Mouse (Mus musculus): ENCODE data around the gene Pdpr. TPM values are rescaled to one million over a fixed set of nuclear protein-coding genes. Genes with fewer than 3 reads are reported as not detected.

Gene Pdpr
- polyA plus RNA-seq, 1 experiment from 2014 or later: 11.5 TPM

Other genes with a start within 250 kb of the Pdpr start
- gene Cog4, start 248.0 kb upstream of the Pdpr start, polyA plus RNA-seq (2015; fragmentation: Nextera tagmentation; extraction: Ambion mirVana): 61.4 and 62.1 TPM in 2 replicates
- 136 and 153 TPM in 2 replicates for gene Sf3b3, start 247.8 kb upstream of the Pdpr start, polyA plus RNA-seq (2015; fragmentation: Nextera tagmentation; extraction: Ambion mirVana)
- 8.8 and 10.3 TPM in 2 replicates for gene Fuk, start 192.1 kb upstream of the Pdpr start, polyA plus RNA-seq (2015; fragmentation: Nextera tagmentation; extraction: Ambion mirVana)
- 17.1 and 18.1 TPM in 2 replicates for gene St3gal2, start 174.7 kb upstream of the Pdpr start, polyA plus RNA-seq (2015; fragmentation: Nextera tagmentation; extraction: Ambion mirVana)
- 14.0 and 14.7 TPM in 2 replicates for gene Ddx19a, start 96.8 kb upstream of the Pdpr start, polyA plus RNA-seq (2015; fragmentation: Nextera tagmentation; extraction: Ambion mirVana)
- 8.4 and 9.9 TPM in 2 replicates for gene Ddx19b, start 62.9 kb upstream of the Pdpr start, polyA plus RNA-seq (2015; fragmentation: Nextera tagmentation; extraction: Ambion mirVana)
- 62.6 and 69.7 TPM in 2 replicates for gene Aars, start 61.5 kb upstream of the Pdpr start, polyA plus RNA-seq (2015; fragmentation: Nextera tagmentation; extraction: Ambion mirVana)
- not detected in 2 replicates for gene Exosc6, start 38.3 kb upstream of the Pdpr start, polyA plus RNA-seq (2015; fragmentation: Nextera tagmentation; extraction: Ambion mirVana)
- 0.15 and 0.22 TPM in 2 replicates for gene Clec18a, start 2.2 kb upstream of the Pdpr start, polyA plus RNA-seq (2015; fragmentation: Nextera tagmentation; extraction: Ambion mirVana)
- 57.0 and 61.3 TPM in 2 replicates for gene Glg1, start 164.6 kb downstream of the Pdpr start, polyA plus RNA-seq (2015; fragmentation: Nextera tagmentation; extraction: Ambion mirVana)
- gene Rfwd3, start 205.6 kb downstream of the Pdpr start, polyA plus RNA-seq (2015; fragmentation: Nextera tagmentation; extraction: Ambion mirVana): 47.9 and 52.6 TPM in 2 replicates
- gene Mlkl, start 243.5 kb downstream of the Pdpr start, polyA plus RNA-seq (2015; fragmentation: Nextera tagmentation; extraction: Ambion mirVana): 0.23 and 0.53 TPM in 2 replicates

Data from forebrain, embryonic 13.5 days (tissue).